Mouse (Mus musculus) cerebral cortex, adult 2 months (tissue): ENCODE data around the gene St6galnac5.

Source experiments
- WGBS: fragments of 180-500 bp; shearing (Covaris S2); methylation state at CpG from one replicate; pipeline ENCODE4 v1.1.7; 2018; 5-methylcytosine and 5-hydroxymethylcytosine counted together

The St6galnac5 gene

GRCm38 (mm10) chr3:152866035-152866965 is 115.7 kb downstream of the St6galnac5 start:
- WGBS: 65% methylated on average over 22 of the region's 22 CpGs

- 71% methylated on average over 1 of the region's 1 CpGs for WGBS
These were observed 120.1 kb downstream of the St6galnac5 start for GRCm38 (mm10) chr3:152861978-152862377.

- WGBS: 90% methylated on average over 4 of the region's 4 CpGs
These were observed 120.6 kb downstream of the St6galnac5 start for GRCm38 (mm10) chr3:152861450-152861849.

GRCm38 (mm10) chr3:152856095-152856494 is 126.0 kb downstream of the St6galnac5 start:
- WGBS: 63% methylated on average over 10 of the region's 10 CpGs

GRCm38 (mm10) chr3:152855006-152855614 is 126.9 kb downstream of the St6galnac5 start:
- 78% methylated on average over 12 of the region's 12 CpGs for WGBS

GRCm38 (mm10) chr3:152842648-152843047 is 139.4 kb downstream of the St6galnac5 start:
- 63% methylated on average over 3 of the region's 3 CpGs for WGBS

- 47% methylated on average over 6 of the region's 6 CpGs for WGBS
These were observed 140.8 kb downstream of the St6galnac5 start for GRCm38 (mm10) chr3:152841264-152841663.

GRCm38 (mm10) chr3:152837938-152838337 is 144.1 kb downstream of the St6galnac5 start:
- WGBS: 44% methylated on average over 1 of the region's 1 CpGs

GRCm38 (mm10) chr3:152837407-152837806 is 144.6 kb downstream of the St6galnac5 start:
- WGBS: 33% methylated on average over 2 of the region's 2 CpGs

- 87% methylated on average over 4 of the region's 4 CpGs for WGBS
These were observed 149.6 kb downstream of the St6galnac5 start for GRCm38 (mm10) chr3:152832436-152832835.

- WGBS: 89% methylated on average over 9 of the region's 9 CpGs
These were observed 150.1 kb downstream of the St6galnac5 start for GRCm38 (mm10) chr3:152831974-152832373.

GRCm38 (mm10) chr3:152831377-152831776 is 150.7 kb downstream of the St6galnac5 start:
- WGBS: 57% methylated on average over 3 of the region's 3 CpGs

- WGBS: 62% methylated on average over 14 of the region's 14 CpGs
These were observed 160.8 kb downstream of the St6galnac5 start for GRCm38 (mm10) chr3:152821202-152821601.

- 82% methylated on average over 3 of the region's 3 CpGs for WGBS
These were observed 161.6 kb downstream of the St6galnac5 start for GRCm38 (mm10) chr3:152820406-152820805.

- WGBS: 87% methylated on average over 5 of the region's 5 CpGs
These were observed 166.9 kb downstream of the St6galnac5 start for GRCm38 (mm10) chr3:152815110-152815509.

- 59% methylated on average over 4 of the region's 4 CpGs for WGBS
These were observed 168.1 kb downstream of the St6galnac5 start for GRCm38 (mm10) chr3:152813905-152814304.

- 82% methylated on average over 9 of the region's 9 CpGs for WGBS
These were observed 182.2 kb downstream of the St6galnac5 start for GRCm38 (mm10) chr3:152799738-152800431.

GRCm38 (mm10) chr3:152797354-152797753 is 184.7 kb downstream of the St6galnac5 start:
- WGBS: 62% methylated on average over 2 of the region's 2 CpGs

GRCm38 (mm10) chr3:152796216-152796615 is 185.8 kb downstream of the St6galnac5 start:
- WGBS: 80% methylated on average over 4 of the region's 4 CpGs

GRCm38 (mm10) chr3:152793006-152793405 is 189.0 kb downstream of the St6galnac5 start:
- WGBS: 72% methylated on average over 4 of the region's 4 CpGs

GRCm38 (mm10) chr3:152792601-152793000 is 189.4 kb downstream of the St6galnac5 start:
- 58% methylated on average over 5 of the region's 5 CpGs for WGBS

GRCm38 (mm10) chr3:152788301-152788953 is 193.6 kb downstream of the St6galnac5 start:
- WGBS: 85% methylated on average over 5 of the region's 5 CpGs
